Mouse (Mus musculus): Measurements from ENCODE around the gene Gm49383. TPM values are rescaled to one million over a fixed set of nuclear protein-coding genes. Genes with fewer than 3 reads are reported as not detected.

Gene Gm49383
- polyA plus RNA-seq, 2 experiments, result 4.9 to 15.7 TPM

DNA sequence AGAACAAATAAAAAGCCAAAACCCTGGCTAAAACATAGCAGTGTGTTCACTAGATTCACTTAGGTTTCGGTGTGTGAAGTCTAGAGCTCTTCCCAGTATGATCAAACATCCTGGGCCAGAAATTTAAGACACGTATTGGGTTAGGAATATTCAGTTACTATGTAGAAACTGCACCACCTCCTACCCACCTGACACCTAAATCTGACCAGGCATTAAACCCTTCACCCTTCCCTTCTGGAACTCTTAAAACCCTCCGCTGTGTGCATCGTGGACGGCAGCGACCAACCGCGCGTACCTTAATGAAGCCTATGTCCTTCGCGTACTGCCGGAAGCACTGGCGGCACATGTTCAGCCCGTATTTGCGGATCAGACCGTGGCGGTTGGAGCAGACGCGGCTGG lies 38.5 kb downstream of the Gm49383 start:
- under 1% methylated on average over 19 of the region's 19 CpGs for WGBS (ENCODE audit: insufficient replicate concordance)
- ATAC-seq (ENCODE audit: insufficient read depth), result no peak
- peak overlapping the region; percentile 93 for H3K4me2 ChIP-seq (ENCODE audit: low read depth)
- peak overlapping the region; percentile 83 for H3K27ac ChIP-seq
- H3K27me3 ChIP-seq (ENCODE audit: control insufficient read depth, insufficient read depth, low read length), result no peaks in the 10 kb centered on the region
- peaks cover 12 to 15% of the 10 kb centered on the region in 2 experiments for H3K4me1 ChIP-seq (replicated peaks; ENCODE audit: control insufficient read depth in 2 of 2, insufficient read depth in 2 of 2, low read length in 1 of 2)
- H3K4me3 ChIP-seq (ENCODE audit: insufficient read depth in 1 of 2, low read depth in 2 of 2, low read length in 2 of 2), result peak overlapping the region; percentile 65 to 85
- no peak for DNase-seq (ENCODE audit: low read depth in 3 of 3, low spot score in 3 of 3)
- H3K9me3 ChIP-seq (ENCODE audit: control insufficient read depth, low read length), result no peaks in the 10 kb centered on the region
- H3K9ac ChIP-seq (replicated peaks), result peak overlapping the region; percentile 91
- H3K36me3 ChIP-seq (replicated peaks; ENCODE audit: control insufficient read depth, insufficient read depth, low read depth), result peaks cover 11% of the 10 kb centered on the region
- no peak for TF ChIP-seq CTCF (IDR thresholded peaks at IDR 0.05; ENCODE audit: low read depth)
- TF ChIP-seq EP300 (IDR thresholded peaks at IDR 0.05; ENCODE audit: low read depth), result no peak

DNA sequence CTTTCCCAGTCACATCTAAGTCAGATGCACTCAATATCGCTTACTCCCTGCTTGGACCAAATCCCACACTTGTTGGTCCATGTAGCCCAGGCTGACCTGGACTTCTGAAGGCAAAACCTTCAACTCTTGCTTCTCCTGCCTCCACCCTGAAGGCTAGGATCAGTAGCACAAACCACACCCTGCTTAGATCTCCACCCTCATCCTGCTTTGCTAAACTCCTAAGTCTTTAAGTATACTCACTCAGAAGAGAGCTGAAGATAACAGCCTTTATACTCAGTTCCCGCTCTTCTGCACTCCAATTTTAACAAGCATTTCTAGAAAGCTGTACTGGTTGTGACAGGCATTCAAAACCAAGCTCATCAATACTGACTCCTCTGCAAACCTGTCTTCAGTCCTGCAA lies 39.8 kb downstream of the Gm49383 start:
- ATAC-seq (ENCODE audit: insufficient read depth), result no peak
- H3K27me3 ChIP-seq (ENCODE audit: control insufficient read depth, insufficient read depth, low read length), result no peaks in the 10 kb centered on the region
- peak overlapping the region; percentile 91 for H3K9ac ChIP-seq (replicated peaks)
- peak overlapping the region; percentile 65 to 85 for H3K4me3 ChIP-seq (ENCODE audit: insufficient read depth in 1 of 2, low read depth in 2 of 2, low read length in 2 of 2)
- peaks cover 11% of the 10 kb centered on the region for H3K36me3 ChIP-seq (replicated peaks; ENCODE audit: control insufficient read depth, insufficient read depth, low read depth)
- peak; percentile 34 to 56 (median 45) for DNase-seq (ENCODE audit: low read depth in 3 of 3, low spot score in 3 of 3)
- H3K4me1 ChIP-seq (replicated peaks; ENCODE audit: control insufficient read depth in 2 of 2, insufficient read depth in 2 of 2, low read length in 1 of 2), result peaks cover 12 to 15% of the 10 kb centered on the region in 2 experiments
- no peaks in the 10 kb centered on the region for H3K9me3 ChIP-seq (ENCODE audit: control insufficient read depth, low read length)
- TF ChIP-seq EP300 (IDR thresholded peaks at IDR 0.05; ENCODE audit: low read depth), result no peak
- TF ChIP-seq CTCF (IDR thresholded peaks at IDR 0.05; ENCODE audit: low read depth), result no peak
- 58% methylated on average over 2 of the region's 2 CpGs for WGBS (ENCODE audit: insufficient replicate concordance)
- peak overlapping the region; percentile 93 for H3K4me2 ChIP-seq (ENCODE audit: low read depth)
- peak overlapping the region; percentile 83 for H3K27ac ChIP-seq

DNA sequence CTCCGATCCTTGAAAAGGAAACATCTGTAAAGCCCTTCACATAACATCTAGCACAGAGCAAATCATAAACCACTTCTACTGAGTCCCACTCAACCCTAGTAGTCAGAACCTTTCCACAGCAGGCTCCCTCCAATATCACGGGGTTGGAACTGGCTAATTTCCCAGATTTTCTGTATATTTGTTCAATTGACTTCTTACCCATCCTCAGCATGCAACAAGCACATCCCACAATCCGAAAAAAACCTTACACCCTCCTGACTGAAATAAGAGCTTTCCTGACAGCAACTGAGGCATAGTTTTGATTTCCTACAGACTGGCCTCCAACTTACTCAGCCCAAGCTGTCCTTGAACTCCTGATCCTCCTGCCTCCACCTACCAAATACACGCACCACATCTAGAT lies 40.5 kb downstream of the Gm49383 start:
- TF ChIP-seq CTCF (IDR thresholded peaks at IDR 0.05; ENCODE audit: low read depth), result no peak
- H3K4me1 ChIP-seq (replicated peaks; ENCODE audit: control insufficient read depth in 2 of 2, insufficient read depth in 2 of 2, low read length in 1 of 2), result peaks cover 12 to 15% of the 10 kb centered on the region in 2 experiments
- ATAC-seq (ENCODE audit: insufficient read depth) (no peak), DNase-seq (ENCODE audit: low read depth in 3 of 3, low spot score in 3 of 3) (no peak)
- peak overlapping the region; percentile 93 for H3K4me2 ChIP-seq (ENCODE audit: low read depth)
- no peak overlapping the region for H3K9ac ChIP-seq (replicated peaks)
- H3K36me3 ChIP-seq (replicated peaks; ENCODE audit: control insufficient read depth, insufficient read depth, low read depth), result peaks cover 11% of the 10 kb centered on the region
- H3K27ac ChIP-seq, result no peak overlapping the region; the same call in 1 of the 2 replicates
- no peaks in the 10 kb centered on the region for H3K9me3 ChIP-seq (ENCODE audit: control insufficient read depth, low read length)
- WGBS (ENCODE audit: insufficient replicate concordance), result 62% methylated on average over 4 of the region's 4 CpGs
- no peaks in the 10 kb centered on the region for H3K27me3 ChIP-seq (ENCODE audit: control insufficient read depth, insufficient read depth, low read length)
- H3K4me3 ChIP-seq (ENCODE audit: insufficient read depth in 1 of 2, low read depth in 2 of 2, low read length in 2 of 2), result no peak overlapping the region

GRCm38 (mm10) chr12:69155923-69156322 lies 41.0 kb downstream of the Gm49383 start:
- no peaks in the 10 kb centered on the region for H3K27me3 ChIP-seq (ENCODE audit: control insufficient read depth, insufficient read depth, low read length)
- no peak overlapping the region for H3K4me2 ChIP-seq (ENCODE audit: low read depth)
- no peak for ATAC-seq (ENCODE audit: insufficient read depth)
- H3K9ac ChIP-seq (replicated peaks), result no peak overlapping the region
- 62% methylated on average over 2 of the region's 2 CpGs for WGBS (ENCODE audit: insufficient replicate concordance)
- no peak overlapping the region for H3K4me3 ChIP-seq (ENCODE audit: insufficient read depth in 1 of 2, low read depth in 2 of 2, low read length in 2 of 2)
- no peak overlapping the region for H3K27ac ChIP-seq
- TF ChIP-seq EP300 (IDR thresholded peaks at IDR 0.05; ENCODE audit: low read depth) (no peak), CTCF (IDR thresholded peaks at IDR 0.05; ENCODE audit: low read depth) (no peak)
- H3K36me3 ChIP-seq (replicated peaks; ENCODE audit: control insufficient read depth, insufficient read depth, low read depth), result peaks cover 11% of the 10 kb centered on the region
- H3K4me1 ChIP-seq (replicated peaks; ENCODE audit: control insufficient read depth in 2 of 2, insufficient read depth in 2 of 2, low read length in 1 of 2), result peaks cover 12 to 15% of the 10 kb centered on the region in 2 experiments
- no peaks in the 10 kb centered on the region for H3K9me3 ChIP-seq (ENCODE audit: control insufficient read depth, low read length)
- no peak for DNase-seq (ENCODE audit: low read depth in 3 of 3, low spot score in 3 of 3)

DNA sequence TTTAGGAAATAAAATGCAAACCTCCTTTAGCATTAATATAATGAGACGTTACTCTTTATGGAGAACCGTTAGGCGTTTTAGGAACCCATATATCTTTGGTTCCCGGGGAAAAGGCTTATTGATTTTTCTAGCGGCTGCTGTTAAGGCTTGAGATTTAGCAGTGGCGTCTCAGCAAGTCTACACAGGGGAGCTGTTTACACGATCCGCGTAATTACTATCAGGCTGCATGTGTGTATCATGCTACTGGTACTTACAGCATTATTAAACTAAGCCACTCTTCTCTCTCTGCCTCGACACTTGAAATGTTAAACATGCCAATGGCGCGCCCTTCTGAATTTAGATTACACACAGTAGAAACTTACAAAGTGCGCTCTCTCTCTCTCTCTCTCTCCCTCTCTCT lies 46.9 kb downstream of the Gm49383 start:
- no peaks in the 10 kb centered on the region for H3K4me1 ChIP-seq (replicated peaks; ENCODE audit: control insufficient read depth in 2 of 2, insufficient read depth in 2 of 2, low read length in 1 of 2)
- no peak for DNase-seq (ENCODE audit: low read depth in 3 of 3, low spot score in 3 of 3)
- H3K4me3 ChIP-seq (ENCODE audit: insufficient read depth in 1 of 2, low read depth in 2 of 2, low read length in 2 of 2), result no peak overlapping the region
- no peaks in the 10 kb centered on the region for H3K9me3 ChIP-seq (ENCODE audit: control insufficient read depth, low read length)
- no peak for TF ChIP-seq CTCF (IDR thresholded peaks at IDR 0.05; ENCODE audit: low read depth)
- TF ChIP-seq EP300 (IDR thresholded peaks at IDR 0.05; ENCODE audit: low read depth), result no peak
- 71% methylated on average over 13 of the region's 13 CpGs for WGBS (ENCODE audit: insufficient replicate concordance)
- no peaks in the 10 kb centered on the region for H3K36me3 ChIP-seq (replicated peaks; ENCODE audit: control insufficient read depth, insufficient read depth, low read depth)
- no peak overlapping the region for H3K27ac ChIP-seq
- no peak overlapping the region for H3K4me2 ChIP-seq (ENCODE audit: low read depth)
- H3K27me3 ChIP-seq (ENCODE audit: control insufficient read depth, insufficient read depth, low read length), result no peaks in the 10 kb centered on the region; the same call in 1 of the 2 replicates
- no peak overlapping the region for H3K9ac ChIP-seq (replicated peaks)
- no peak for ATAC-seq (ENCODE audit: insufficient read depth)

Measured in liver, embryonic 14.5 days (tissue).